Mouse (Mus musculus) embryonic fibroblast, embryonic 13.5 days (primary cell): ENCODE results near the gene Uhrf1. TPM values are rescaled to one million over a fixed set of nuclear protein-coding genes. Genes with fewer than 3 reads are reported as not detected.
A peak's percentile ranks its signal among the peaks of the same experiment; 100 is the strongest.
"Not testable (repeated sequence)": the region's sequence is repeated elsewhere in the genome, so short reads cannot be mapped to it uniquely, and the experiment has no call there.

ENCODE experiments used
- H3K27ac ChIP-seq: 2 replicates; pipeline ENCODE4 v1.5.1; 2012; ENCODE audit warnings: low read length, control low read depth, inconsistent platforms; ENCODE audit not compliant: insufficient read depth
- H3K4me1 ChIP-seq: 2 replicates; pipeline ENCODE4 v1.6.1; 2011; ENCODE audit warnings: low read length; ENCODE audit not compliant: control insufficient read depth, insufficient read depth
- H3K4me3 ChIP-seq: 2 replicates; pipeline ENCODE4 v1.5.1; 2011; ENCODE audit warnings: mild to moderate bottlenecking, control low read depth, low read length; ENCODE audit not compliant: insufficient read depth
- CTCF ChIP-seq: IDR thresholded peaks from 2 replicates; pipeline ENCODE4 v1.5.1; 2011; ENCODE audit warnings: mild to moderate bottlenecking, control low read depth, low read length, moderate library complexity, borderline replicate concordance; ENCODE audit not compliant: insufficient read depth
- POLR2A ChIP-seq: IDR thresholded peaks from 2 replicates; pipeline ENCODE4 v1.6.1; 2011; ENCODE audit warnings: low read depth, mild to moderate bottlenecking, control low read depth, low read length, moderate library complexity
- polyA plus RNA-seq: library from polyadenylated mRNA; stranded (reverse); fragments of >200 nt; gene quantifications from 2 replicates; pipeline ENCODE4 v1.2.4, GENCODE M21; 2011; ENCODE audit warnings: low read depth; ENCODE audit not compliant: missing spikeins, insufficient read length

Gene Uhrf1
- polyA plus RNA-seq: 48.0 and 50.2 TPM in 2 replicates

GRCm38 (mm10) chr17:56303160-56303846, at the start of gene Uhrf1:
Gene Uhrf1 (plus strand): TSS chr17:56303321.
- H3K4me1 ChIP-seq: no peaks in the 10 kb centered on the region
- H3K27ac ChIP-seq: no peak within 1 kb of the TSS
- TF ChIP-seq CTCF (no peak), POLR2A (0 out of 2 replicates have a peak, but pooled peaks have one; percentile 27)
- H3K4me3 ChIP-seq: peak within 1 kb of the TSS; percentile 75

- no peak overlapping the region for H3K4me3 ChIP-seq
- H3K27ac ChIP-seq: no peak overlapping the region
- no peak for TF ChIP-seq CTCF
- no peak for TF ChIP-seq POLR2A
- no peaks in the 10 kb centered on the region; the same call in 1 of the 2 replicates for H3K4me1 ChIP-seq
These were observed 48.4 kb upstream of the Uhrf1 start for GRCm38 (mm10) chr17:56254695-56255094.

GRCm38 (mm10) chr17:56255429-56255828, 47.7 kb upstream of the Uhrf1 start:
- TF ChIP-seq CTCF: peak; percentile 61; the same call in 1 of the 2 replicates
- no peak for TF ChIP-seq POLR2A
- no peak overlapping the region for H3K4me3 ChIP-seq
- peaks cover 5% of the 10 kb centered on the region; the same call in 1 of the 2 replicates for H3K4me1 ChIP-seq
- no peak overlapping the region for H3K27ac ChIP-seq

GRCm38 (mm10) chr17:56255863-56256238, 47.3 kb upstream of the Uhrf1 start:
- Histone ChIP-seq H3K27ac (peak overlapping the region; percentile 86), H3K4me3 (peak overlapping the region; percentile 57), H3K4me1 (peaks cover 5% of the 10 kb centered on the region; the same call in 1 of the 2 replicates)
- TF ChIP-seq POLR2A: peak; percentile 30; the same call in 1 of the 2 replicates
- peak; percentile 85 for TF ChIP-seq CTCF

DNA sequence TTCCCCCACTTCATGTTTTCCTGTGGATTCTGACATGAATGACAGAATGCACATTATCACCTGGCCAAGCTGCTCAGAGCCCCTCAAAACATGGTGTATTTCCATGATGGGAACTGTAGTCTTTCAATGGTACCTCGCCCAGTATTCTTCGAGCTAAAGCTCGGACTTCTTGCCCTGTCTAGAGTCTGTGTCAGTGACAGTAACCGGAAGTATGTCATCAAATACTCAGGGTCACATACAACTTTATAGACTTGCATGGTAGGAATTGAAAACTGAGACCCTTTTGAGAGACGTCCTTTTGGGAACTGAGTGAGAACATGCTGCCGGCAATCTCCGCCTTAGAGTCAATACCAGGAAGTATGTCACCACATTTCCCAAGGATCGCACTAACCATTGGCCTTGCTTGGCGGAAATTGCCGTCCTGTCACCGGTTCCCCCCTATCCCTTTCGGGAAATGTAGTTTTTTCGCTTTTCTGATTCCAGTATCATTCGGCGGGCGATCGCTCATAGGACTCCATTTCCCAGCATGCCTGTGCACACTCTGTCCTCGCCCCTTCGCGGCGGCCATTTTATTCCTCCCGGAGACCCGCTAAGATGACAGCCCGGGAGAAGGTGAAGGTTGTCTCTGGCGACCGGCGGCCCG, 46.8 kb upstream of the Uhrf1 start, which contains the start of gene Fem1a:
Gene Fem1a, plus strand, starts transcription at position 572 of the 643 bp plus-strand sequence.
- peaks cover 5% of the 10 kb centered on the region; the same call in 1 of the 2 replicates for H3K4me1 ChIP-seq
- TF ChIP-seq POLR2A (peak; percentile 64), CTCF (no peak)
- peak within 1 kb of the TSS; percentile 86 for H3K27ac ChIP-seq
- peak within 1 kb of the TSS; percentile 66 for H3K4me3 ChIP-seq

DNA sequence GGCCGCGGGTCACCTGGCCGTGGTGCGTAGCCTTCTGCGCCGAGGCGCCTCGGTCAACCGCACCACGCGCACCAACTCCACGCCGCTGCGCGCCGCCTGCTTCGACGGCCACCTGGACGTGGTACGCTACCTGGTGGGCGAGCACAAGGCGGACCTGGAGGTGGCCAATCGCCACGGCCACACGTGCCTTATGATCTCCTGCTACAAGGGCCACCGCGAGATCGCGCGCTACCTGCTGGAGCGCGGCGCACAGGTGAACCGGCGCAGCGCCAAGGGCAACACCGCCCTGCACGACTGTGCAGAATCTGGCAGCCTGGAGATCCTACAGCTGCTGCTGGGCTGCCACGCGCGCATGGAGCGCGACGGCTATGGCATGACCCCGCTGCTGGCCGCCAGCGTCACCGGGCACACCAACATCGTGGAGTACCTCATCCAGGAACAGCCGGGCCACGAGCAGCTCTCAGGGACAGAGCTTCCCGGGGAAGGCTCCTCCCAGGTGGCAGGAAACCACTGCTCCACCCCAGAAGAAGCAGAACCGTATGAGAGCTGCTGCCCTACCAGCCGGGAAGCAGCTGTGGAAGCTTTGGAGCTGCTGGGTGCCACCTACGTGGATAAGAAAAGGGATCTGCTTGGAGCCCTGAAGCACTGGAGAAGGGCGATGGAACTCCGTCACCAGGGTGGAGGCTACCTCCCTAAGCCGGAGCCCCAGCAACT, 45.8 kb upstream of the Uhrf1 start:
- TF ChIP-seq POLR2A: no peak
- no peak for TF ChIP-seq CTCF
- Histone ChIP-seq H3K4me1 (peaks cover 5% of the 10 kb centered on the region; the same call in 1 of the 2 replicates), H3K4me3 (peak overlapping the region; percentile 66), H3K27ac (no peak overlapping the region)

GRCm38 (mm10) chr17:56258269-56258668, 44.9 kb upstream of the Uhrf1 start:
- not testable (repeated sequence) for H3K4me3 ChIP-seq, H3K4me1 ChIP-seq, H3K27ac ChIP-seq

- not testable (repeated sequence) for H3K27ac ChIP-seq, H3K4me3 ChIP-seq, H3K4me1 ChIP-seq
These were observed 44.3 kb upstream of the Uhrf1 start for GRCm38 (mm10) chr17:56258812-56259211.

DNA sequence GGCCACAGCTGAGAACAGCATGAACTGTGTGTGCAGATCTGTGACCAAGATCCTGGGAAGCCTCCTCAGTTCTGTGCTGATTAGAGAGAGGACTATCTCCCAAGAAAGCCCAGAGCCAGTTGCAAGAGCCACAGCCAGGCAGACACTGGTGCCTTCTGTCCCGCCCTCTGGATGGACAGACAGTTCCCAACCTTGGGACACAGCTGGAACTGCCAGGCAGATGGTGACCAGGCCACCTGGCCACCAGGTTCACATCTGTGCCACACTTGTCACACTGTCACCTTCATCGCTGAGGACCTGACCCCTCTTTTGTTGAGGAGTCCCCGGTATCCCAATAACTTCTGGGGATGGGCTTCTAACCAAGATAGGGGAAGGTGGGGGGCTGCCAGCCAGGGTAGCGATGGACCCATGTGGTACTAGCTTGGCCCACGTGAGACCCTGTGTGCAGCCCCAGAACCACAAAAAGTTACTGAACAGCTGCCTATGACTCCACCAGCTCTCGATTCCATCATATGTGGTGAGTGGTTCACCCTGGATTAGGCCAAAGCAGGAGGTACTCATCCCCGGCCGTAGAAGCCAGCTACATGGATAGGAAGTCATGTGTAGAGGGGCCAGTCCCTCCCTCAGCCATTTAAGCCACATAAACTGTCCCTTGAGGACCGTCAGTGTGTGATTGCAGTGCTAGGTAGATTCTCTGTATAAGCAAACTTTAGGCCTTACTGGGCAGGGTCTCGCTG, 43.7 kb upstream of the Uhrf1 start:
- no peak overlapping the region for H3K27ac ChIP-seq
- peaks cover 5% of the 10 kb centered on the region; the same call in 1 of the 2 replicates for H3K4me1 ChIP-seq
- TF ChIP-seq CTCF (no peak), POLR2A (no peak)
- H3K4me3 ChIP-seq: no peak overlapping the region
